Mouse (Mus musculus) liver, embryonic 13.5 days (tissue): ENCODE results near the gene Gm8050. TPM values are rescaled to one million over a fixed set of nuclear protein-coding genes. Genes with fewer than 3 reads are reported as not detected.
"Not testable (repeated sequence)": the region's sequence is repeated elsewhere in the genome, so short reads cannot be mapped to it uniquely, and the experiment has no call there.

ENCODE experiments used
- ATAC-seq: fragments of 200-750 bp; cut with Nextera tagmentation; 2 replicates; pipeline ENCODE4 v1.8.0; 2017; ENCODE audit warnings: low read depth, mild to moderate bottlenecking, moderate number of reproducible peaks, moderate library complexity
- DNase-seq: peaks from one replicate; pipeline ENCODE4 v3.0.0; 2022
- H3K27ac ChIP-seq: fragments of 300-500 bp; sonication (generic); 2 replicates; pipeline ENCODE4 v1.5.1; 2015; ENCODE audit warnings: moderate library complexity, mild to moderate bottlenecking, inconsistent platforms
- H3K27me3 ChIP-seq: fragments of 300-500 bp; sonication (generic); 2 replicates; pipeline ENCODE4 v1.6.1; 2015; ENCODE audit warnings: mild to moderate bottlenecking, inconsistent platforms
- H3K36me3 ChIP-seq: fragments of 300-500 bp; sonication (generic); 2 replicates; pipeline ENCODE4 v1.6.1; 2015; ENCODE audit warnings: mild to moderate bottlenecking, inconsistent platforms
- H3K4me1 ChIP-seq: fragments of 300-500 bp; sonication (generic); replicated peaks from 2 replicates; pipeline ENCODE4 v1.6.1; 2015; ENCODE audit warnings: inconsistent platforms
- H3K4me2 ChIP-seq: fragments of 300-500 bp; sonication (generic); 2 replicates; pipeline ENCODE4 v1.6.1; 2015; ENCODE audit warnings: inconsistent platforms, mild to moderate bottlenecking, moderate library complexity
- H3K4me3 ChIP-seq: fragments of 300-500 bp; sonication (generic); replicated peaks from 2 replicates; pipeline ENCODE4 v1.5.1; 2015; ENCODE audit warnings: mild to moderate bottlenecking, inconsistent platforms
- H3K9ac ChIP-seq: fragments of 300-500 bp; sonication (generic); 2 replicates; pipeline ENCODE4 v1.6.1; 2015; ENCODE audit warnings: mild to moderate bottlenecking, inconsistent platforms
- H3K9me3 ChIP-seq: fragments of 300-500 bp; sonication (generic); replicated peaks from 2 replicates; pipeline ENCODE4 v1.6.1; 2016; ENCODE audit warnings: inconsistent platforms
- WGBS: fragments of 180-500 bp; shearing (Covaris S2); methylation state at CpG from one replicate; pipeline ENCODE4 v1.1.7; 2015; ENCODE audit not compliant: insufficient replicate concordance; 5-methylcytosine and 5-hydroxymethylcytosine counted together
- polyA plus RNA-seq: library from polyadenylated mRNA; unstranded; fragments of >200 nt; fragmentation: Nextera tagmentation; extraction: Ambion mirVana; gene quantifications from 2 replicates; pipeline ENCODE4 v1.2.1, GENCODE M21; 2015

Gm8050 gene
- not detected in 2 replicates for polyA plus RNA-seq

- H3K36me3 ChIP-seq, H3K4me2 ChIP-seq, H3K27me3 ChIP-seq, H3K9ac ChIP-seq, H3K9me3 ChIP-seq, ATAC-seq, DNase-seq, H3K4me1 ChIP-seq, H3K4me3 ChIP-seq, H3K27ac ChIP-seq: not testable (repeated sequence)
- 25% methylated on average over 1 of the region's 2 CpGs for WGBS
Measured at GRCm38 (mm10) chr14:6720151-6720550, at the start of gene Gm8050. TSS of gene Gm8050 (minus strand) at chr14:6720251.

- 0 out of 2 replicates have a peak overlapping the region, but pooled peaks have one; percentile 29 for H3K4me3 ChIP-seq
Measured at GRCm38 (mm10) chr14:6757231-6757536, 37.1 kb upstream of the Gm8050 start.

GRCm38 (mm10) chr14:6756384-6757230 lies 36.6 kb upstream of the Gm8050 start:
- not testable (repeated sequence) for DNase-seq, H3K27me3 ChIP-seq, H3K4me1 ChIP-seq, H3K9ac ChIP-seq, H3K27ac ChIP-seq, H3K36me3 ChIP-seq, H3K9me3 ChIP-seq, ATAC-seq
- WGBS, result 4% methylated on average over 27 of the region's 67 CpGs
- peak overlapping the region; percentile 45 for H3K4me2 ChIP-seq
- peak overlapping the region; percentile 29 for H3K4me3 ChIP-seq

More at GRCm38 (mm10) chr14:6757231-6757536, 37.1 kb upstream of the Gm8050 start:
- 5% methylated on average over 5 of the region's 13 CpGs for WGBS
- not testable (repeated sequence) for H3K27ac ChIP-seq, DNase-seq, H3K27me3 ChIP-seq, H3K9ac ChIP-seq, H3K9me3 ChIP-seq, H3K36me3 ChIP-seq, H3K4me1 ChIP-seq, ATAC-seq
- peak overlapping the region; percentile 45; the same call in 1 of the 2 replicates for H3K4me2 ChIP-seq

- H3K27ac ChIP-seq, H3K4me3 ChIP-seq, H3K36me3 ChIP-seq, H3K27me3 ChIP-seq, H3K4me2 ChIP-seq, DNase-seq, H3K4me1 ChIP-seq, ATAC-seq, H3K9me3 ChIP-seq, H3K9ac ChIP-seq: not testable (repeated sequence)
- WGBS, result no CpG with 5 or more reads among the region's 2 CpGs
Measured at GRCm38 (mm10) chr14:6742232-6742631, 22.2 kb upstream of the Gm8050 start, which contains the start of gene Gm3636. TSS of gene Gm3636 (minus strand) at chr14:6742332.

GRCm38 (mm10) chr14:6684070-6684469 lies 36.0 kb downstream of the Gm8050 start, which contains the start of gene Gm10251:
TSS of gene Gm10251 (minus strand) at chr14:6684170.
- no CpG with 5 or more reads among the region's 1 CpGs for WGBS
- not testable (repeated sequence) for H3K4me2 ChIP-seq, H3K4me3 ChIP-seq, H3K27me3 ChIP-seq, H3K36me3 ChIP-seq, H3K9ac ChIP-seq, H3K27ac ChIP-seq, H3K4me1 ChIP-seq, DNase-seq, H3K9me3 ChIP-seq, ATAC-seq

Other genes with a start within 250 kb of the Gm8050 start
- gene Gm8356, start 183.0 kb downstream of the Gm8050 start, polyA plus RNA-seq, result not detected in 2 replicates
- not detected in 2 replicates for gene Gm3629, start 129.6 kb downstream of the Gm8050 start, polyA plus RNA-seq
- gene Gm3460, start 97.8 kb downstream of the Gm8050 start, polyA plus RNA-seq, result not detected in 2 replicates
- not detected in 2 replicates for gene Gm10251, start 36.1 kb downstream of the Gm8050 start, polyA plus RNA-seq
- 0.13 and 0.24 TPM in 2 replicates for gene Gm3636, start 22.1 kb upstream of the Gm8050 start, polyA plus RNA-seq
- not detected in 2 replicates for gene Gm8362, start 54.2 kb upstream of the Gm8050 start, polyA plus RNA-seq
- gene Gm3642, start 120.1 kb upstream of the Gm8050 start, polyA plus RNA-seq, result not detected in 2 replicates
- gene Gm3667, start 169.7 kb upstream of the Gm8050 start, polyA plus RNA-seq, result 0.08 TPM in 1 of 2 replicates, not detected in the other